Mouse (Mus musculus) intestine, embryonic 14.5 days (tissue): Measurements from ENCODE around the gene Orm2. TPM values are rescaled to one million over a fixed set of nuclear protein-coding genes. Genes with fewer than 3 reads are reported as not detected.
A peak's percentile ranks its signal among the peaks of the same experiment; 100 is the strongest.

ENCODE experiments used
- ATAC-seq: fragments of 200-750 bp; cut with Nextera tagmentation; replicated peaks from 2 replicates; pipeline ENCODE4 v1.8.0; 2017; ENCODE audit warnings: low read depth, moderate number of reproducible peaks, moderate TSS enrichment, moderate library complexity; ENCODE audit not compliant: low FRiP score, low TSS enrichment
- DNase-seq: peaks from one replicate; pipeline ENCODE4 v3.0.0-alpha.2; 2018; ENCODE audit warnings: low spot score
- H3K27ac ChIP-seq: fragments of 300-500 bp; sonication (generic); 2 replicates; pipeline ENCODE4 v1.5.1; 2014; ENCODE audit warnings: low read depth, mild to moderate bottlenecking, control low read depth
- H3K27me3 ChIP-seq: fragments of 300-500 bp; sonication (generic); replicated peaks from 2 replicates; pipeline ENCODE4 v1.6.1; 2014; ENCODE audit warnings: low read length, control low read depth; ENCODE audit not compliant: control insufficient read depth, insufficient read depth
- H3K36me3 ChIP-seq: fragments of 300-500 bp; sonication (generic); 2 replicates; pipeline ENCODE4 v1.6.1; 2014; ENCODE audit warnings: low read length, control low read depth; ENCODE audit not compliant: control insufficient read depth, insufficient read depth
- H3K4me1 ChIP-seq: fragments of 300-500 bp; sonication (generic); replicated peaks from 2 replicates; pipeline ENCODE4 v1.6.1; 2014; ENCODE audit warnings: low read length, control low read depth, mixed read lengths; ENCODE audit not compliant: control insufficient read depth, insufficient read depth
- H3K4me2 ChIP-seq: fragments of 300-500 bp; sonication (generic); 2 replicates; pipeline ENCODE4 v1.6.1; 2014; ENCODE audit warnings: low read length
- H3K4me3 ChIP-seq: fragments of 300-500 bp; sonication (generic); 2 replicates; pipeline ENCODE4 v1.5.1; 2014; ENCODE audit warnings: low read depth, low read length, control low read depth, mixed read lengths
- H3K9ac ChIP-seq: fragments of 300-500 bp; sonication (generic); 2 replicates; pipeline ENCODE4 v1.6.1; 2014; ENCODE audit warnings: mild to moderate bottlenecking, low read length
- H3K9me3 ChIP-seq: fragments of 300-500 bp; sonication (generic); 2 replicates; pipeline ENCODE4 v1.6.1; 2016; ENCODE audit warnings: low read length, control low read depth; ENCODE audit not compliant: control insufficient read depth
- WGBS: fragments of 180-500 bp; shearing (Covaris S2); extraction: QIAGEN DNeasy Blood & Tissue Kit; methylation state at CpG from one replicate; pipeline ENCODE4 v1.1.7; 2014; 5-methylcytosine and 5-hydroxymethylcytosine counted together
- polyA plus RNA-seq: library from polyadenylated mRNA; unstranded; fragments of >200 nt; fragmentation: Nextera tagmentation; extraction: Ambion mirVana; gene quantifications from 2 replicates; pipeline ENCODE4 v1.2.1, GENCODE M21; 2014

Orm2 gene
- polyA plus RNA-seq, 1 experiment from 2014 or later: not detected

DNA sequence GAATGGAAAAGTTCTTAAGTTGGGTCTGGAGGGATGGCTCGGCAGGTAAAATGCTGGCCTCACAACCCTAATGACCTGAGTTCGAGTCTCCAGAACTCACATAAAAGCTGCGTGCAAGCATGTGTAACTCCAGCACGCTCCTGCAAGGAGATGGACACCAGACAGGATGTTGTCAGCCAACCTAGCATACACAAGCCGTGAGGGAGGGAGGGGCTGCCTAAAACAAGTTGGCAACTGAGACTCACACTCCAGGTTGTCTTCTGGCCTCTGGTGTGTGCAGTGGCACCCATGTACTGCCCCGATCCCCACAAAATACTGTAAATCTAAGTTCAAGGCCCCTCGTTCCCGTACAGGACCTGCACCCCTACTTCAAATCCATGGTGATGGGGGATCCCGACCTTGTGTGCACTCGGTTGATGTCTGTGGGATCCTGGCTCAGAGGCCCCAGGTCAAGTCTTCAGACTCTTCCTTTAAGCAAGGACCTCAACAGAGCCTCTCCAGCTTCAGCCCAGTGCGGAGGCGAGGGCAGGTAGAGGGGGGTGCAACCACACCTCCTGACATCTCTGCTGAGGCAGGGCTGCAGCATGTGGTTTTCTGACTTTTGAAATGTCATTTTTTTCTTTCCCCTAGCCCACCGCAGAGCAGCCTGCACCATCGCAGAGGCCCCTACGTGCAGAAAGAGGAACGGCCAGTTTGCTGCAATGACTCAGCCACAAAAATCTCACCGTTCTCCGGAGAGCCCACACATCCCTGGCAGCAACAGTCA lies 38.5 kb downstream of the Orm2 start:
- peaks cover 6% of the 10 kb centered on the region for H3K36me3 ChIP-seq
- no peak overlapping the region for H3K4me2 ChIP-seq
- no peaks in the 10 kb centered on the region for H3K9me3 ChIP-seq
- H3K4me1 ChIP-seq: peaks cover 51% of the 10 kb centered on the region
- no peak overlapping the region for H3K4me3 ChIP-seq
- no peaks in the 10 kb centered on the region for H3K27me3 ChIP-seq
- 78% methylated on average over 18 of the region's 18 CpGs for WGBS
- H3K27ac ChIP-seq: no peak overlapping the region
- no peak for DNase-seq
- ATAC-seq: no peak
- H3K9ac ChIP-seq: no peak overlapping the region

DNA sequence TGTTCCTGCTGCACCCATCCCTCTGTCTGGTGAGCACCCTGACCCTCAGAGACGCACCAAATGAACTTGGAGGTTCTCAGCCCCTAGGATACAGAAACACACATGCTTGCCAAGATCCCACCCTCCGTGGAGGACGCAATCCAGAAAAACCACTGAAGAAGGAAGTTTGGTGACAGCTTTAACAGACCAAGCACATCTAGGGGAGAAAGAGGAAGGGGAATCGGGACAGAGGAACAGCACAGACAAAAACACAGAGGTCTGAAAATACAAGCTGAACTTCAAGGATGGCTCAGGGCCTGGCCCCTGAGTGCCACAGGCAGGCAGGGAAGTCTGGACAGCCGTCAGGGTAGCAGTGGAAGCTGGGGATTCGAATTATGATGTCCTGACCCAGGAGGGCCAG lies 39.4 kb downstream of the Orm2 start:
- Histone ChIP-seq H3K4me2 (peak overlapping the region; percentile 61; the same call in 1 of the 2 replicates), H3K36me3 (peaks cover 3% of the 10 kb centered on the region; the same call in 1 of the 2 replicates), H3K27me3 (no peaks in the 10 kb centered on the region), H3K27ac (no peak overlapping the region), H3K4me1 (peaks cover 51% of the 10 kb centered on the region), H3K9me3 (no peaks in the 10 kb centered on the region), H3K9ac (no peak overlapping the region), H3K4me3 (no peak overlapping the region)
- WGBS: 54% methylated on average over 6 of the region's 6 CpGs
- DNase-seq: no peak
- ATAC-seq: no peak

DNA sequence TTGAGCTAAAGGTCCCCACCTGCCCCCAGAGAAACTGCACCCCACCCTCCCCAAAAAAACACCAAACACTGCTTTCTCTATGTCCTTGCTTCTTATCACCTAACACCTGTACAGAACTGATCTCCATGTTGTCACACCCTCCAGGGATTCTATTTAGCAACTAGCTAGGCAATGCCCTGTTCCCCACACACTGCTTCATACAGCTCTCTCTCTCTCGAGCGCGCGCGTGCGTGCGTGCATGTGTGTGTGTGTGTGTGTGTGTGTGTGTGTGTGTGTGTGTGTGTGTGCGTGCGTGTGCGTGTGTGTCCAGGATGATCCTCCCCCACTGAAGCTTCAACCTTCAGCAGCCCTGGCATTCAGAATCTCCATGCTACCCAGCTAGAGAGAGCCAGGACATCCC lies 39.8 kb downstream of the Orm2 start:
- Histone ChIP-seq H3K27ac (peak overlapping the region; percentile 92), H3K27me3 (no peaks in the 10 kb centered on the region), H3K4me2 (peak overlapping the region; percentile 61), H3K9me3 (no peaks in the 10 kb centered on the region), H3K4me1 (peaks cover 51% of the 10 kb centered on the region), H3K36me3 (no peaks in the 10 kb centered on the region; the same call in 1 of the 2 replicates), H3K9ac (peak overlapping the region; percentile 61), H3K4me3 (peak overlapping the region; percentile 38; the same call in 1 of the 2 replicates)
- DNase-seq: no peak
- 83% methylated on average over 10 of the region's 10 CpGs for WGBS
- no peak for ATAC-seq

DNA sequence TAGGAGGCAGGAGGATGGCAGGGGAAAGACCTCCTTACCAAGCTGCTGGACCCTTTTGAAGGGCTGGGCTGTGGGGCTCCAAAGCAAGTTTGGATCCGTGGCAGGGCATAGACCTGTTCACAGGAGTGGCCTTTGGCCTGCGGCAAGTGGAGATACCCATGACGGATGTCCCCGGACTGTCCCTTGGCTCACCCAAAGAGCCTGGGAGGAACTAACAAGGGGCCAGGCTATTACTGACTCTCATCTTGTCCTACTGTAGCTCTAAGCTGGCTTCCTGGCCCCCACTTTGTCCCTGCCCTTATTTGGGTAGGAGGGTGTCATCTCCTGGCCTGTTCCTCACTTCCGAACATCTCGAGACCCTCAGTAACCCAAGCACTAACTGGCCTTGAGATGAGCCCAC lies 40.3 kb downstream of the Orm2 start:
- DNase-seq (peak; percentile 57), ATAC-seq (peak; percentile 1; the same call in 1 of the 2 replicates)
- Histone ChIP-seq H3K27ac (peak overlapping the region; percentile 92), H3K27me3 (no peaks in the 10 kb centered on the region), H3K4me3 (peak overlapping the region; percentile 38), H3K36me3 (no peaks in the 10 kb centered on the region; the same call in 1 of the 2 replicates), H3K9ac (peak overlapping the region; percentile 61), H3K4me1 (peaks cover 51% of the 10 kb centered on the region), H3K9me3 (no peaks in the 10 kb centered on the region), H3K4me2 (peak overlapping the region; percentile 61)
- 30% methylated on average over 6 of the region's 6 CpGs for WGBS

DNA sequence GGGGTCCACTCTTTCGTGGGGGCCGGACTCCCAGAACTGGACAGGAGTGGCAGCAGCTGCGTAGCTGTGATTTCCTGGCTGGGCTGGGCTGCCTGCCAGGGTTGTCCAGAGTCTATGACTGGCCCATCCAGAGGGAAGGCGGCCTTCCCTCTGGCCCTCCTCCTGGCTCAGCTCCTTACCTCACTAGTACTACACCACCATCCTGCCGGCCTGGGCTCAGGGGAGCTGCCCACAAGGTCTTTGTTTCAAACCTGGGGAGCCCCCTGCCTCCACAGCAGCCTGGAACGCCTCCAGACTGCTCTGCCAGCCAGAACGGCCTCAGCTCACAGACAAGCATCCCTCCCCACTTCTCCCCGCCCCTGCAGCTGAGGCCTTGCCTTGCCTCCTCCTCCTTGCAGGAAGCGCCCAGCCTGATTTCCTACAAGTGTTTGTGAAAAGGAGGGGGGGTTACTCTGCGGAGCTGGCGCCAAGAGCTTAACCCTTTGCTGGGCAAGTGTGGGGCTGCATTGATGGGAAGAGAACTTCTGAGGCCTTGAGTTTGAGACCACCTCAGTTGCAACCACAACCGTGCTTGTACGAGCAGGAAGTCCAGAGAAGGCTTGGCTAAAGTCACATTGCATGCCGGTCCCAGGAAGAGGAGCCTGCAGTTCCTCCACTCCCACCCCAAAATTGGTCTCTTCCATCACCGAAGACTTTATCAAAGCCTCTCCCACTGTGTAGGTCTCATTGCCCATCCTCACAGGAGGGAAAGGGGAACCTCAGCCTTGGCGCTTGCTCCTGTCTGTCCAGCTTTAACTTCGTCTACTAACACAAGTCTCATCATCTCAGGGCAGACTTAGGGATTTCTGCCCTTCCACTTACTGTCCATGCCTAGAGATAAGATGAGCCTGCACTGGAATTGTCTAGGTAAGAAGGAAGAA lies 41.1 kb downstream of the Orm2 start, which contains the start of gene Akna:
Gene Akna (minus strand): TSS at position 315 of the 920 bp plus-strand sequence.
- 9% methylated on average over 17 of the region's 17 CpGs for WGBS
- Histone ChIP-seq H3K36me3 (no peaks in the 10 kb centered on the region; the same call in 1 of the 2 replicates), H3K9me3 (no peaks in the 10 kb centered on the region), H3K4me1 (peaks cover 53% of the 10 kb centered on the region), H3K4me3 (peak within 1 kb of the TSS; percentile 38), H3K27ac (peak within 1 kb of the TSS; percentile 92), H3K4me2 (peak within 1 kb of the TSS; percentile 61), H3K9ac (peak within 1 kb of the TSS; percentile 61), H3K27me3 (no peaks in the 10 kb centered on the region)
- ATAC-seq (peak; percentile 86), DNase-seq (peak; percentile 92)

DNA sequence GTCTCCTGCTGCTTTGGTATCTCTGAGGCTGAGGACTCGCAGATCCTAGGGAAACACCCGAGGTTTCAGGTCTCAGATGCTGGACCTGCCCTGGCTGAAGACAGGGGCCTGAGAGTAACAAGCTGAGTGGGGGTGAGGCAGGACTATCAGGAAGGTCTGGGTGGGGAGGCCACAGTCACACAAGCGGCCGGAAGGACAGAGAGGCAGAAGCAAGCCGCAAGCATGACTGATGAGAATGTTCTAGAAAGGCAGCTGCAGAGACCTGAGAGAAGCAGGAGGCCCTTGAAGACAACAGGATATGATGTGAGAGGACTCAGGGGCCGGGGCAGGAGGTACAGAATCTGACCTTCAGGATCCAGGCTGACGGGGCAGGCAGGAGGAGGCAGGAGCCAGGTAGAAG lies 42.0 kb downstream of the Orm2 start:
- H3K27me3 ChIP-seq: no peaks in the 10 kb centered on the region
- DNase-seq (no peak), ATAC-seq (no peak)
- no peak overlapping the region for H3K4me3 ChIP-seq
- H3K4me2 ChIP-seq: peak overlapping the region; percentile 61; the same call in 1 of the 2 replicates
- peaks cover 62% of the 10 kb centered on the region for H3K4me1 ChIP-seq
- 51% methylated on average over 7 of the region's 7 CpGs for WGBS
- peak overlapping the region; percentile 92; the same call in 1 of the 2 replicates for H3K27ac ChIP-seq
- H3K9me3 ChIP-seq: no peaks in the 10 kb centered on the region
- no peak overlapping the region for H3K9ac ChIP-seq
- no peaks in the 10 kb centered on the region; the same call in 1 of the 2 replicates for H3K36me3 ChIP-seq

DNA sequence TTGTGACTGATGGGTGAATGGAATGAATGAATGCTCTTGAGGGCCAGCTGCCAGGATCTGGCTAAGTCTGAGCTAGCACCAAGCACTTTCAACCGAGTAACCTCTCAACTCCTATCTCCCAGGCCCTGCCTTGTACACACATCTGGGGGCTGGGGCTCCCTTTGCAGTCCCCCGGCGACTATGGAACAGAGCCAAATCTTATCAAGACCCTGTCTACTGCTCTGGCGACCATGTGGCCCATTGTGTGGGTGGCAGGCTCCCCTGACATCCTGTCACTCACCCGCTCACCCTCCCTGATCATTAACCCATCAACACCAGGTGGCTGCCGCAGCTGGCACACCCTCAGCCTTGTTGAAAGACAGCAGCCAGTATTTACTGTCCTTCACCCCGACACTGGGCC lies 42.8 kb downstream of the Orm2 start:
- Histone ChIP-seq H3K9ac (no peak overlapping the region), H3K9me3 (no peaks in the 10 kb centered on the region), H3K4me1 (peaks cover 61% of the 10 kb centered on the region), H3K27me3 (no peaks in the 10 kb centered on the region), H3K27ac (no peak overlapping the region), H3K36me3 (no peaks in the 10 kb centered on the region; the same call in 1 of the 2 replicates), H3K4me2 (no peak overlapping the region), H3K4me3 (no peak overlapping the region)
- ATAC-seq (no peak), DNase-seq (no peak)
- 28% methylated on average over 7 of the region's 7 CpGs for WGBS

DNA sequence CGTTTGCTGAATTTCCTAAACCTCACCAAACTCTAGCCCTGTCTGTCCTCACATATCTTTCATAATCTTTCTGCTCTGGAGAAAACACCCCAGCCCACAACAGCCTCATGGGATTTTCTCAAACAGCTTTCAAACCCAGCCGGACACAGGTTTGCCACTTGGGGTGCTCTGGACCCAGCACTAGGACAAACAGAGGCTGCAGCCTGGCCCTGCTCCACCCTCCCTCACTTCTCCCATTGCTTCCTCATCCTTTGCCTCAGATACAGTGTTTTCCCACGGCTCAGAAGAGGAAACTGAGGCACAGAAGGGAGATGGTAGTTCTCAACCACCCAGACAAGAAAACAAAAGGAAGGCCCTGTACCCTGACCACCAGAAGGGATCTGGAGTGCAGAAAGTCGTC lies 43.4 kb downstream of the Orm2 start:
- WGBS: 65% methylated on average over 4 of the region's 4 CpGs
- no peak overlapping the region for H3K4me2 ChIP-seq

More for the DNA sequence above, 43.4 kb downstream of the Orm2 start:
- no peak for ATAC-seq
- H3K4me1 ChIP-seq: peaks cover 57% of the 10 kb centered on the region
- no peaks in the 10 kb centered on the region for H3K9me3 ChIP-seq
- no peak overlapping the region for H3K27ac ChIP-seq
- no peak overlapping the region for H3K9ac ChIP-seq
- no peaks in the 10 kb centered on the region for H3K27me3 ChIP-seq
- H3K36me3 ChIP-seq: no peaks in the 10 kb centered on the region; the same call in 1 of the 2 replicates
- DNase-seq: no peak
- H3K4me3 ChIP-seq: no peak overlapping the region
